Mouse (Mus musculus) left cerebral cortex, adult 9 months (tissue): Measurements from ENCODE around the gene Tardbp.
A peak's percentile ranks its signal among the peaks of the same experiment; 100 is the strongest.

Source experiments
- DNase-seq, 2 experiments: peaks; one replicate each; pipeline ENCODE4 v3.0.0; 2022; ENCODE audit warnings: low spot score in 2 of 2

Gene Tardbp

DNA sequence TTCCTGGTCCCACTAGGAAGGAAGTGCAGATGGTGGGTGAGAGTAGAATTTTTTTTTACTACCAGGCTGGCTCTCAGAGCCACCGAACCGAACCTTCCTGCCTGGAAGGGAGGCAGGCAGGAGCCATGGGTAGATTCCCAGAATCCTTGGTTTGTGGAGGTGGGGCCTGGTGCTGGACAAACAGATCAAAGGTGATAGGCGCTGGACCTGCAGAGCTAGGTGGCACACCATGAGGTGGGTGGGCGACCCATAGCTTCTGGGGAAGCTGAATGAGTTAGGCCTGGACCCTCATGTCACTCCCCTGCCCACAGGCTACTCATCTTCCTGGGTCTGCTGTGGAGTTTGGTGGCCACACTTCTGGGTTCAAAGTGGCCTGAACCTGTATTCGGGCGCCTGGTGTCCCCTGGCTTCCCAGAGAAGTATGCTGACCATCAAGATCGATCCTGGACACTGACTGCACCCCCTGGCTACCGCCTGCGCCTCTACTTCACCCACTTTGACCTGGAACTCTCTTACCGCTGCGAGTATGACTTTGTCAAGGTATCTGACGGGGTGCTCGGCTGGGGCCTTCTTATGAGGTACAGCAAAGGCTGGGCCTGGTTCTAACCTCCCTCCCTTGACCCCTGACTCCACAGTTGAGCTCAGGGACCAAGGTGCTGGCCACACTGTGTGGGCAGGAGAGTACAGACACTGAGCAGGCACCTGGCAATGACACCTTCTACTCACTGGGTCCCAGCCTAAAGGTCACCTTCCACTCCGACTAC, 24.3 kb downstream of the Tardbp start, which contains the start of gene Masp2:
Gene Masp2, plus strand, starts transcription at position 198 of the 764 bp plus-strand sequence.
- no peak for DNase-seq

DNA sequence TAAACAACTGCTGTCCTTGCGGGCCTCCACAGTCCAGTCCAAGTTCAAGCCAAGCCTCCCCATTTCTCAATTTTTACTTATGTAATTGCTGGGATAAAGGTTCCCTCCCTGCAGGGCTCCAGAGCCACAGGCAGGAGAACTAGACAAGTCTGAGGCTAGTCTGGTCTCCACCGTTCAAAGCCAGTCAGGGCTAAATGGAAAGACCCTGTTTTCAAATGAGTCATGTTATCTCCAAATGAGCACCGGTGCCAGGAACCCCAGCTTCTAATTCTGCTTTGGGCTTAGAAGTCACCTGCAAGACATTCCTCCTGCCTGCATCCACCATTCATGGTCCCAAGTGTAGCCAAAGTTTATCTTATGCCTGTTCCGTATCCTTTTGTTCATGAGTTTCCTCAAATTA, 24.9 kb downstream of the Tardbp start:
- DNase-seq, result no peak

DNA sequence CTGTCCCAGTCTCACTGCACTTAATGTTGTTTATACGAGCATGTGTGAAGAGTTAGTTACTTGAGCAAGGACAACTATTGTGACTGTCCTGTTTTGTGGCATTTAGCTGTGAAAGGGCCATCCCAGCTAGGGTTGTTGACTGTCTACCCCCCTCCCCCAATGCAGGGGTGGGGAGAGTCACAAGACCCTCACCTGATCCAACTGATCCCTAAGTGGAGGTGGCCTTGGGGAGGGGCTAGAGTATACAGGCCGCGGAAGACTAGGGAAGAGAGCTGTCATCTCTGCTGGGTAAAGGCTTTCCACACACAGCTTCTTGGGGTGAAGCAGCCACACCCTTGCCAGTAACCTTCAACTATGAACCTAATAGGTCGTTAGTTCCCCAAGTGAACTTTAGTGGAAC, 26.5 kb downstream of the Tardbp start:
- DNase-seq, result no peak

DNA sequence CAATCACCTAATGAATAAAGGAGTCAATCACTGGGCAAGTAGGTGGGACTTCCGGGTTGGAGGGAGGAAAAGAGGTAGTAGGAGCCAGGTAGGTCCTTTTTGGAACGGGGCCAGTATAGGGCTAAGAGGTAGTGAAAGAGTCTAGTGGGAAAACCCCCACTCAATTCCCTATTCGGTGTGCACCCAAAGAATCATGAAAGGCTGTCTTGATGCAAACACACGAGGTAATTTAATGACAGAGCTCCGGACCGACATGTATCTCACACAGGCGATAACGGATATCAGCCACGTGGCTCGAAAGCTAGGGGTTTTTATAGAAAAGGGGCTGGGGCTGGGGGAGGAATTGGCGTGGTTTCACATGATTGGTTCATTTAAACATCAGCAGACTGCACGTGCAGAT, 28.0 kb downstream of the Tardbp start:
- no peak for DNase-seq

DNA sequence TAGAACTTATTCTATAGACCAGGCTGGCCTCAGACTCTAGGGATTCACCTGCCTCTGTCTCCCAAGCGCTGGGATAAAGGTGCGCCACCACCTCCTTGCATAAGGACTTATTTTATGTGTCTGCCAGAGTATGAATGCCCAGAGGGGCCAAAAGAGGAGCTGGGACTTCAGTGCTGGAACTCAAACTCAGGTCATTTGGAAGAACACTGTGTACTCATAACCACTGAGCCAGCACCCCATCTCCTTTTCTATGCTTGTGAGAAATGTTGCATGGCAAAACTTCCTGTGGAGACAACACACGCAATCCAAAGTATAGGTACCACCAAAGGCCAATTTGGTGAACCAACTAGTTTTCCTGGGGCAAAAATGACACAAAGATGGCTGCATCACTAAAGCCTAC, 30.1 kb downstream of the Tardbp start:
- DNase-seq, result no peak

DNA sequence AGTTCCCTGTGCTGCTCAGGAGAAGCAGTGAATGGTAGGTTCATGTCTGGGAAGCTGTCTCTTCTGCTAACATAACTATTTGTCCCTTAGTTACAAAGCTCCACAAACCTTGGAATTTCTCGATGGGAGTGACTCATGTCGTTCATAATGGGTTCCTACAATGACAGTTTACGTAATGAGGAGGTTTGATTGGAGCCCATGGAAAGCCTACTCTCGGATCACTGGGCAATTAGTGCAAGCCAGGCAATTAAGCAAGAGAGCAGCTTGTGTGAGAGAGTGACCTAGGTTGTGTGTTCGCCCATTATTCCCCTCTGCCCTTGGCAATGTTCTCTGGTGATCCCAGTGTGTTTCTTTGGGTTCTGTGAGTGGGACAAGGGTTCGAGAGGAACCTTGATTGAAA, 30.9 kb downstream of the Tardbp start:
- no peak for DNase-seq

GRCm38 (mm10) chr4:148593996-148594395, 32.8 kb downstream of the Tardbp start:
- DNase-seq, result no peak

DNA sequence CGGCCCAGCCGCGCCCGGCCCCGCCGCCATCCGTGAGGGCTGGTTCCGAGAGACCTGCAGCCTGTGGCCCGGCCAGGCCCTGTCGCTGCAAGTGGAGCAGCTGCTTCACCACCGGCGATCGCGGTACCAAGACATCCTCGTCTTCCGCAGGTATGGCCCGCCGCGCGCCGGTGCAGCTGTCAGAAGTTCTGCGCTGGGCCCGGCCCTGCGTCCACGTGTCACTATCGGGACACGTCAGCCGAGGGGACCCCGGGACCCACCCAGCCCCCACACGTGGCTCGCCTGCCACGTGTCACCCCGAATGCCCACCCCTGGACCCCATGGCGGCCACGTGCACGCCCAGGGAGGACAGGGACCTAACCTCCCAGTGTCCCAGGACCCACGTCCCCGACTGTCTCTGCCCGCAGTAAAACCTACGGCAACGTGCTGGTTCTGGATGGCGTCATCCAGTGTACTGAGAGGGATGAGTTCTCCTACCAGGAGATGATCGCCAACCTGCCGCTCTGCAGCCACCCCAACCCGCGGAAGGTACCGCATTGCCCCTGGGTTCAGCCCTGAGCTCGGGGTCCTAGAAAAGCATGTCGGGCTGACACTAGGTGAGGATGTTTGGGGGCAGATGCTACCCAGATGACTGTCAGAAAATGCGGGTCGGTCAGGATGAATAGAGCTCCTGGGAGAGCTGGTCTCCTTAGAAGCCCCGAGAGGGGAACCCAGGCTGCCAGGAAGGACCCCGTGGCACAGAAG, 35.0 kb downstream of the Tardbp start:
- peak in 1 of 2 experiments; percentile 39 for DNase-seq

DNA sequence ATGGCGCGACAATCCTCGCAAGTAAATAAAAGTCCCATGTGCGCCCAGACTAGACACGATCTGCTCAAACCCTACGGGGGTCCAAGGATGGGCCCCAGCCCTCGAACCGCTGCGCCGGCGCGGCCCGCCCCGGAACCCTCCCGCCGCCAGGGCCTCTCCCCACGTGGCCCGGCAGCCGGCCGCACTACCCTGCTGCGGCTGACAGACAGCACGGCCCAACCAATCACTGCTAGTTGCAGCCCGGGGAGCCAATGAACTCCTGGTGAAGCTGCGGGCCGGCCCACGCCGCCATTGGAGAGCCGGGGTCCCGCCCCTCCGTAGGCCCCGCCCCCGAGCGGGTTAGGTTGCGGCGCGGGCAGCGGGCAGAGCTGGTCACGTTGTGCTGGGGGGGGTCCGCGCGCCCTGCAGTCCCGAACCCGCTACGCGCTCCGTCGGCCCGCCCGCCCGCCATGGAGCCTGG, 35.6 kb downstream of the Tardbp start, which contains the start of gene Srm:
Gene Srm, plus strand, starts transcription at position 333 of the 460 bp plus-strand sequence.
- peak; percentile 95 to 97 for DNase-seq

GRCm38 (mm10) chr4:148590421-148591170, 36.2 kb downstream of the Tardbp start:
- no peak for DNase-seq

DNA sequence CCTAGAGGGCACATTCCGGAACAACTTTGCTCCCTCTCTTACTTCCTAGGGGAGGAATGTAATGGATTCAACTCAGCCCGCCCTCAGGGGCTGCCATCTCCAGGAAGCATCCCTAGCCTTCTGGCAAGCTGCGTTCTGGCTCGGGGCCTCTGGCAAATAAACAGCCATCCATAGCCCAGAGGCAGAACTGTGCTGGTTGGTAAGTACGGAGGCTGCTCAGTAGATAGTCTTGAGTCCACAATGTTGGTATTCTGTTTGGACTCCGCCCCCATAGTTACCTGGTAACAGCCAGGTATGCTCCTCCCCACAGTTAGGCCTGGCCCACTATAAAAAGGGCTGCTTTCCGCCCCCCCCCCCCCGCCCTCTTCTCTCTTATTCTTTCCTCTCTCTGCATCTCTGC, 37.3 kb downstream of the Tardbp start:
- DNase-seq, result no peak

DNA sequence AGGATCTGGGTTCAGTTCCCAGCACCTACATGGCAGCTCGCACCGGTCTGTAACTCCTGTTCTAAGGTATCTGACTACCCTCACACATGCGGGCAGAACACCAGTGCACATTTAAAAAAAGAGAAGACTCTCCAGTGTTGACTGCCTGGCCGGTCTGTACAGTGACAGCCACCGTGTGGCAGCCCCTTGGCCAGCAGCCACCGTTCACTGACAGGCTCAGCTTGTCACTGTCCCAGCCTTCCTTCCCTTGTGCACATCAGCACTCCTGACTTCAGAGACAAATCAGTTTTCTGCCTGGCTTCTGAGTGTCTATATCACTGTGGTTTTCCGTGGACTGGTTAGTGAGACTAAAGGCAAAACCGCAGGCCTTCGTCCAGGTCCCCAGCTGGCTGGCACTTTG, 38.0 kb downstream of the Tardbp start:
- DNase-seq, result no peak

DNA sequence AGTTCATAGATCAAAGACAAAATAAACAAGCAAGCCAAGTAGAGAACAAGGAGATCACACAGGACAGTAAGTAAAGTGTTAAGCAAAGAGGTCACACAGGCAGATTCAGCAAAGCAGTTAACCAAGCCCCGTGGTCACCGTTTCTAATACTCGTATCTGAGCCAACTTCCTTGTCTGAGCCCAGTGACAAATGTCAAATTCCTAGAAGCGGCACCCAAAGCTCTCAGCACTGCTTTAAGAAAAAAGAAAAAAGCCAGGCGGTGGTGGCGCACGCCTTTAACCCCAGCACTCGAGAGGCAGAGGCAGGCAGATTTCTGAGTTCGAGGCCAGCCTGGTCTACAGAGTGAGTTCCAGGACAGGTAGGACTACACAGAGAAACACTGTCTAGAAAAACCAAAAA, 40.2 kb downstream of the Tardbp start:
- DNase-seq, result no peak

GRCm38 (mm10) chr4:148583257-148583656, 43.6 kb downstream of the Tardbp start:
- DNase-seq, result no peak

GRCm38 (mm10) chr4:148581422-148581821, 45.4 kb downstream of the Tardbp start:
- no peak for DNase-seq

GRCm38 (mm10) chr4:148580765-148581164, 46.1 kb downstream of the Tardbp start:
- no peak for DNase-seq

DNA sequence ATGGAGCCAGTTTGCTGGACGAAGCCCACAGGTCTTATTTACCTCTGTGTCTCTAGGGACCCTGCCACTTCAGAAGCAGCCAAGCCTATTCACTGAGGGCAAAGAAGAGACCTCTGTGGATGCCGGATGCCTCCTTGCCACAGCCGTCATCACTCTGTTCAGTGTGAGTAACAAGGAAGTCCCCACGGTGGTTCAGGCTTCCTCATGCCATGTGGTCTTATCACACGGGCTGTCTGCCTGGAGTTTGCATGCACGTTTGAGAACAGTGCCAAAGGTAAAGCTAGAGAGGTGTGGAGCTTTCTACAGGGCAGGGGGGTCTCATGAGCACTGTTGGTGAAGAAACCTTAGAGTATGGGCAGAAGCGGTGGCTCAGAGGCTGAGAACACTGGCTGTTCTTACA, 53.6 kb downstream of the Tardbp start:
- DNase-seq, result no peak

- no peak for DNase-seq
Observed at GRCm38 (mm10) chr4:148570693-148571295, 56.0 kb downstream of the Tardbp start.

DNA sequence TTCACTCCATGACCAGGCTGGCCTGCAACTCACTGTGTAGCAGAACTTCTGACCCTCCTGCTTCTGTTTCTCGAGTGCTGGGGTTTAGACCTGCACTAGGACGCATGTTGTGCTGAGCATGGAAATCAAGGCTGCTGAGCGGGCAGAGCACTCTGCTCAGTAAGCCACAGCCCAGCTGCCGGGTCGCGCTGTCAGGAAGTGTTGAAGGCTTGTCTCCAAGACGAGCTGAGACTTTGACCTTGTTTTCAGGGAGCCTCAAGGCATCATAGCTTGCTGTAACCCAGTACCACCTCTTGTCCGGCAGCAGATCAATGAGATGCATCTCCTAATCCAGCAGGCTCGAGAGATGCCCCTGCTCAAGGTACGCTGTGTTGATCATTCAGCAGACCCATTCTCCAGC, 56.7 kb downstream of the Tardbp start:
- DNase-seq, result no peak

DNA sequence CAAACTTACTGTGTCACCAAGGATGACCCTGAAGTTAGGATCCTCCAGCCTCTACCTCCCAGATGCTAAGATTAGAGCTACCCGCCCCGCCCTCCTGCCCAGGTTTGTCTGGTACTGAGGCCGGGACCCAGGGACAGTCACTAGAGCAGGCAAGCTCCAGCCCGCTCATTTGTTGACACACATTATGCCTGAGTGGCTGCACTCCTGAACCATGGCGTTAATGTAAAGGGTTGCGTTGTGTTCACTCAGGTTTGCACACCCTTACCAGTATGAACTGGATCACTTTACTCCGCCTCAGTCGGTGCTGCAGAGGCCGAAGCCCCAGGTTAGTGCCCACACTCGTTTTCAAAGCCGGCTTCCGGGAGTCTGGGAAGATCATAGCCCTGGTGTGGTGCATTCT, 63.2 kb downstream of the Tardbp start:
- DNase-seq, result no peak

DNA sequence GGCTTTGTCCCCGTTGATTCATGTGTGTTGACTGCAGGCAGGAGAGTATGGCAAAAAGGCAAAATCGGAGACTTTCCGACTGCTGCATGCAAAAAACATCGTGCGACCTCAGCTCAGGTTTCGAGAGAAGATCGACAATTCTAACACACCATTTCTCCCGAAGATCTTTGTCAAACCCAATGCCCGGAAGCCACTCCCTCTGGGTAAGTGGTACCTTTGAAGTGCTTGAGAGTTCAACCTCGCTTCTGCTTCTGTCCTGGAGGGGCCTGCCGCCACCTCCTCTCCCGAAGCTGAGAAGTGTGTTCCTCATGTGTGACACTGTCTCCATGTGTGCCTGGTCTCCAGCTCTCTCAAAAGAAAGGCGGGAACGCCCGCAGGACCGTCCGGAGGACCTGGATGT, 64.1 kb downstream of the Tardbp start:
- no peak for DNase-seq
